Mouse (Mus musculus) CD4-positive, CD25-positive, alpha-beta regulatory T cell, adult 9 weeks (primary cell): ENCODE results near the gene Thbd. TPM values are rescaled to one million over a fixed set of nuclear protein-coding genes. Genes with fewer than 3 reads are reported as not detected.

ENCODE experiments used
- polyA plus RNA-seq: library from polyadenylated mRNA; unstranded; fragments of 100-300 nt; shearing (Covaris generic); gene quantifications from one replicate; pipeline ENCODE4 v1.2.1, GENCODE M21; 2017

Thbd gene
- polyA plus RNA-seq: not detected

GRCm38 (mm10) chr2:148407870-148408760 lies at the start of gene Thbd:
Gene Thbd (minus strand): TSS chr2:148408188.

DNA sequence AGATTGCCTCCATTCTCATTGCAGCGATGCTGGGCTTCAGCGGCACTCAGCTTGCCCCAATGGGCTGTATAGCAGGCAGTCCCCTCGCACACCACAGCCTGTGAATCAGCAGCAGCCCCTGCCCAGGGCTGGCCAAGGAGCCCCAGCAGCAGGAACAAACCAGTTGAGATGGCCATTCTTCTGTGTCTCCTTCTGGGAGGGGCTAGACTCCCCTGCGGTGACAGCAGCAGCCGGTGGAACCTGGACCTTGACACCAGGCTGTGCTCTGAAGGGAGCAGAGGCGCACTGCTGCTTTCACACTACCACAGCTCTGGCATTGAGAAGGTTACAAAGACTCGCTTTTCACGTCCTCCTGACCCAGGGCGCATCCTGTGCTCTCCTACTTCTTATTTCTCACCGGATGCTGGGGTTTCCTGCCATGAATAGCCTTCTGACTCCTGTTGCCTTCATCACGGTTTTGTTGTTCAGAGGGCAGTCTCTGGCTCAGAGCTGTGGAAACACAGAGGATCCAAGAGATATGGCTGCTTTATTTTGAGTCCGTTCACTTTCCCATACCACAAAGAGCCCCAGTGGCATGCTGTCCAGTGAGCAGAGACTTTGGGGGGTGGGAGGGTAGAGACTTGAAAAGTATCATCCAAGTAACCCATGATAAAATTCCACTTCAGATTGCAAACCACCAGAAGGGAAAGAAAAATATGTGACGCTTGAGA lies 35.4 kb upstream of the Thbd start, which contains the start of gene Cd93:
TSS of gene Cd93 (minus strand) at position 315 of the 710 bp plus-strand sequence.

DNA sequence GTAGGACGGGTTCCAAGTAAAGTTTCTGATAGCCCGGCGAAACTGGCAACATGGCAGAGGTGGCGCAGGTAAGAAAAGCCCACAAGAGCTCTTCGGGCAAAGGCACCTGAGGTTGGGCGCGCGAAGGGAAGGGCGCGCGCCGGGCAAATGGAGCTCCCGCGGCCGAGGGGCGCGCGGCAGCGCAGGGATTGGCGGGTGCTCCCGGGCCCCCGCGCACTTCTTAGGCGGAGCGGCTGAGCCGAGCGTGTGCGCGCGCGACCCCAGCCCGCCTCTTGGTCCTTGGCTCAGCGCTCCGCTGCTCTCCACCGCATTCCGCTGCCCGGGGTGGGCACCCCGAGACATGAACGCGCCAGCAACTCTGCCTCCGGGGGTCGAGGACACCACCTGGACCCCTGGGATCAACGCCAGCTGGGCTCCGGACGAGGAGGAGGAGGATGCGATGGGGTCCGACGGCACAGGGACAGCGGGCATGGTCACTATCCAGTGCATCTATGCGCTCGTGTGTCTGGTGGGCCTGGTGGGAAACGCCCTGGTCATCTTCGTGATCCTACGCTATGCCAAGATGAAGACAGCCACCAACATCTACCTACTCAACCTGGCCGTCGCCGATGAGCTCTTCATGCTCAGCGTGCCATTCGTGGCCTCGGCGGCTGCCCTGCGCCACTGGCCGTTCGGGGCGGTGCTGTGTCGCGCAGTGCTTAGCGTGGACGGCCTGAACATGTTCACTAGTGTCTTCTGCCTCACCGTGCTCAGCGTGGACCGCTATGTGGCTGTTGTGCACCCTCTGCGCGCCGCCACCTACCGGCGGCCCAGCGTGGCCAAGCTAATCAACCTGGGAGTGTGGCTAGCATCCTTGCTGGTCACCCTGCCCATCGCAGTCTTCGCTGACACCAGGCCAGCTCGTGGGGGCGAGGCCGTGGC lies 12.6 kb downstream of the Thbd start, which contains the start of gene Sstr4:
TSS of gene Sstr4 (plus strand) at position 214 of the 921 bp plus-strand sequence.

Other genes with a start within 250 kb of the Thbd start
- not detected for gene Sstr4, start 12.8 kb downstream of the Thbd start, polyA plus RNA-seq
- gene Cd93, start 35.4 kb upstream of the Thbd start, polyA plus RNA-seq: 0.14 TPM